Mouse (Mus musculus): ENCODE results near the gene Rftn1. TPM values are rescaled to one million over a fixed set of nuclear protein-coding genes. Genes with fewer than 3 reads are reported as not detected.

Rftn1 gene
- total RNA-seq, 2 experiments from 2014 or later = 7.3 to 9.2 TPM

- intact Hi-C loops (cut with DNase I) = no loop called here
- no peak for DNase-seq (ENCODE audit: low spot score in 2 of 2)
These were observed 79.6 kb downstream of the Rftn1 start for GRCm38 (mm10) chr17:50110650-50111415.

DNA sequence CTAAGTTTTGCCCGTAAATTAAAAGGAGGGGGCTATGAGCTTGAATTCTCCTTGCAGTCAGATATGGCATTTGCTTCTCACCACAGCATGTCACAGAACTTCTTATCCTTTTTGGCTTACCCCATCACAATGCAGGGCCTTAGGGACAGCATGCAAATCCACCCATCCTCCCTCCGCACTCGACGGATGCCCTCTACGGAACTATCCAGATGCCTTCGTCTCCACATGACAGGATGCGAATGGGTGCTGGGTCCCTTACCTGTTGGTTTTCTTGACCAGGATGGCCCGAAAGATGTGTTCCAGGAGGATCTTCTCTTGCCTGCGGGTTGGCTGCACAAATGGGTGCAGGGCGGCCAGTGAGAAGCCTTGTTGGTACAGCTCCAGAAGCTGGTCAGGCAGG is 83.7 kb downstream of the Rftn1 start:
- intact Hi-C loops (cut with DNase I) = no loop called here
- no peak for DNase-seq (ENCODE audit: low spot score in 2 of 2)

DNA sequence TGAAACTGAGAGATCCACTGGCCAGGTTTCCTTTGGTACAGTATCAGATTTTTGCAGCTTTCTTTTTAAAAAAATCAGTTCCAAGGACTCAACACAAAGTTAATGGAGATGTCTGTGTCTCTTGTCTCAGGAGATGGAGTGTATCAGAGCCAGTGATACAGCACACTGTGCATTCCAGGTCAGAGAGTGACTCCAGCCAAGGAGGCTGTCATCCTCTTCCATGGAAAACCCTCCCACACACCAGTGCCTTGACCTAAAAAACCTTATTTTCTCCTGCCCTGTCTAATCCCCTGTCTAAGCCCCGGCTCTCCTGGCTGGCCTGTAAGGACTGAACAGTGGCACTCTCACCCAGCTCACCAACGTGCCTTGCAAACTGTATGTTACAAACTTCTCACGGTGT is 86.3 kb downstream of the Rftn1 start:
- intact Hi-C loops (cut with DNase I) = no loop called here

DNA sequence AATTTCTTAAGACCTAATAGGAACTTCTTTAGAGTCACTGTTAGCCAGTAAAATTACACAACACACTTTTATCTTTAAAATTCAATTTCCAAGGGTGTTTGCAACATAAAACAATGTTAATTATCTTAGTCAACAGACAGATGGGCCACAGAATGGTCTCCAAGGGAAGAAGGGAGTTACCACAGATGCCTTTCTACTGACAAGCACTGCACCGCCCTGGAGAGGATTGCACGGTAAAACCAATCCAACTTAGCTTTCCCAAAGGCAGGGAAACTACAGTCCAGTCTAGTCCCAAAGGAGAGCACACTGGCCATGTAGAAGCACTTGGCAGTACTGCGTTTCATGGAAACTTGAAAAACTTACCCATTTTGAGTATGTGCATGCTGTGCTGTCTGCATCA is 89.1 kb downstream of the Rftn1 start:
- DNase-seq (ENCODE audit: low spot score in 2 of 2) = no peak
- intact Hi-C loops (cut with DNase I) = no loop called here

More for the DNA sequence above, 86.3 kb downstream of the Rftn1 start:
- no peak for DNase-seq (ENCODE audit: low spot score in 2 of 2)

GRCm38 (mm10) chr17:50100070-50100469 is 90.4 kb downstream of the Rftn1 start:
- intact Hi-C loops (cut with DNase I) = no loop called here
- no peak for DNase-seq (ENCODE audit: low spot score in 2 of 2)

- DNase-seq (ENCODE audit: low spot score in 2 of 2) = no peak
- intact Hi-C loops (cut with DNase I) = no loop called here
These were observed 91.1 kb downstream of the Rftn1 start for GRCm38 (mm10) chr17:50099378-50099777.

DNA sequence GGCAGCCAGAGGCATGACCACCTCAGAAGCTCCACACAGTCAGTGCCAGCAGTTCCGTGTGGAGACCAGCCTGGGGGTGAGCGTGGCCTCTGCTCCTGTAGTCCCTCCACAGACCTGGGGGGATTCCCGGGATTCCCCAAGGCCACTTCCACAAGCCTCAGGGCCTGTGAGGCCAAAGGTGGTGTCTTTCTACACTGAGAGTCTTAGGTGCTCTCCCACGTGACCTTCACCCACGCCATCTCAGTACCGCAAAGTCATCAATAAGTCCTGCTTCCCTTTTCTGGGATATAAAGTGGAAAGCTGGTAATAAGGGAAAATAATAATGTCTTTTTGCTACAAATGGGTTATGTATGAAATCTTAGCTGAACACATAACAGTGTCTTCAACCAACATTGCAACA is 92.2 kb downstream of the Rftn1 start:
- no peak for DNase-seq (ENCODE audit: low spot score in 2 of 2)

GRCm38 (mm10) chr17:50097831-50098230 is 92.6 kb downstream of the Rftn1 start:
- intact Hi-C loops (cut with DNase I) = no loop called here
- no peak for DNase-seq (ENCODE audit: low spot score in 2 of 2)

More for the DNA sequence above, 92.2 kb downstream of the Rftn1 start:
- intact Hi-C loops (cut with DNase I) = no loop called here

DNA sequence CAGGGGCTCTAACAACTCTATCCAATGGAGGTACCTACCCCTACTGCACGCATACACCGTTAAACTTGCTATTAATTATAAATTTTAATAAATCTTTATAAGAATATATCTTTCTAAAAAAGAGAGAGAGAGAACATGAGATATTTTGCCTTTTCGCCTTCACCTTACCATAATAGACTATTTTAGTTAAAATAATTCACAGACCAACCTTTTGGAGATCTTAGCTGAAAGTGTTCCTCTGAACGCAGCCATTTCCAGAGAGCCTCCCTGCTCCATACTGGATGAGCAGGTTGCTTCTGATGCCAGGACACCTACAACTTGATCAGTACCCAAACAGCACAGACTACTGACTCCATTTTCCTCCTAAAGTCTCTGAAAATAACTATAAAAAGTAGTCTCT is 94.2 kb downstream of the Rftn1 start:
- intact Hi-C loops (cut with DNase I) = no loop called here
- DNase-seq (ENCODE audit: low spot score in 2 of 2) = no peak

- intact Hi-C loops (cut with DNase I) = no loop called here
- DNase-seq (ENCODE audit: low spot score in 2 of 2) = no peak
These were observed 95.9 kb downstream of the Rftn1 start for GRCm38 (mm10) chr17:50094596-50094995.

DNA sequence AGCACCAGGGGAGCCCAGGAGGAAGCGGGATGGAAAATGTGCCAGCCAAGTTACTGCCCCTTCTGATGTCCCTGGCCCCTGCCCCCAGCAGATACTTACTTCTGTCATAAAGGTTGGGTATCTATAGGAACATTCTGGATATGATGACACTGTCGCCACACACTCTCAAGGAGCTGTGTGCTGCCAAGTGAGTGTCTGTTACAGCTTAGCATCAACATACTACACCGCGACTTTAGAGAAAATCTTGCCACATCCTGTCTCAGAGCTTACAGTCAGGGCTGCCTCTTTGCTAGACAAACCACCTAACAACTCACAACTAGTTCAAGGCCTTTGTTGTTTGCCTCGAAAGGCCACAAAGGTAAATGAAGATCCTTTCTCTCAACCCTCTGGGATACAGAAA is 96.4 kb downstream of the Rftn1 start:
- no peak for DNase-seq (ENCODE audit: low spot score in 2 of 2)
- intact Hi-C loops (cut with DNase I) = no loop called here

- intact Hi-C loops (cut with DNase I) = no loop called here
- DNase-seq (ENCODE audit: low spot score in 2 of 2) = no peak
These were observed 97.1 kb downstream of the Rftn1 start for GRCm38 (mm10) chr17:50093356-50093755.

DNA sequence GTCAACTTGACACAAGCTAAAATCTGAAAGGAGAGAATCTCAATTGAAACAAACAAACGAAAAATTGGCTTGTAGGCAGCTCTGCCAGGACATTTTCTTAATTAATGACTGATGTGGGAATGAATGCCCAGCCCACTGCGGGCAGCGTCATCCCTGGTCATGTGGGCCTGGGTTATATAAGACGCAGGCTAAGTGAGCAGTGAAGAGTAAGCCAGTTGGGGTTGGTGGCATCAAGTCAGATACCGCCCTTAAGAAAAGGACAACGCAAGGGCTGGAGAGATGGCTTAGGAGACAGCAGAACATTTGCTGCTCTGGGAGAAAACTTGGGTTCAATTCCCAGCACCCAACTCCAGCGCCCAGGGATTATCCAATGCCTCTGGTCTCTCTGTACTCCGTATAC is 97.6 kb downstream of the Rftn1 start:
- DNase-seq (ENCODE audit: low spot score in 2 of 2) = no peak
- intact Hi-C loops (cut with DNase I) = no loop called here

DNA sequence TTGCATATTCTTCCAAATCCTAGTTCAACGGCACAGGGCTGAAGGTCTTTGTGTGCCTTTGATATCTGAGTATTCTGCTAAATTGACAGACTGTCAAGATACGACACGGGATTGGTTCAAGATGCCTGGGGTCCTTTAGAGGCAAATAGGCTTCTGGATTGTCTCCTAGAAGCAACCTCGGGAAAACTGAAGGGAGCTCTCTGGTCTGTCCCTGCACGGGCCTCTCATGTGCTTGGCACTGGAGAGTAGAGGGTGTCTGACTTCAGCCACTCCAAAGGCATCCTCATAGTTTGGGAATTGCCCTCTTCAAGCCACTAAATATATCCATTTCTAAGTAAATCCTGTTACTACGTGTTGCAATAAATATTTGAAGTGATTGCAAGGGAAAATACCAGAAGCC is 98.6 kb downstream of the Rftn1 start:
- DNase-seq (ENCODE audit: low spot score in 2 of 2) = no peak
- intact Hi-C loops (cut with DNase I) = no loop called here

DNA sequence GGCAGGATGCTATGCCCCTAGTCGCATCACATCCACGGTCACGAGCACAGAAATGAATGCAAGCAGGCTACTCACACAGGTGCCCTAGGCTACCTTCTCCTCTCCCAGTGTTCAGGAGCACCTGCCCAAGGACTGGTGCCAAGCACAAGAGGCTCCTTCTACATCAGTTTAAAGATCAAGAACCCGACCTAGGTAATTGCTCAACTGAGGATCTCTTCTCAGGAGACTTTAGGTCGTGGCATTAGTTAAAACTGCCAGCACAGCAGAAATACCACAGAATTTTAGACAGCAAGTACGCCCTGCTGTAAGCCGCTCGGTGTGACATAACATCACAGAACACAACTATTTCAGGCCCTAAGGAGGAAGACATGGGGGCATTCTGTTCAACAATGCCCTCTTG is 100.7 kb downstream of the Rftn1 start:
- intact Hi-C loops (cut with DNase I) = no loop called here
- DNase-seq (ENCODE audit: low spot score in 2 of 2) = no peak

GRCm38 (mm10) chr17:50088054-50088453 is 102.4 kb downstream of the Rftn1 start:
- no peak for DNase-seq (ENCODE audit: low spot score in 2 of 2)
- intact Hi-C loops (cut with DNase I) = no loop called here

- no peak for DNase-seq (ENCODE audit: low spot score in 2 of 2)
- intact Hi-C loops (cut with DNase I) = no loop called here
These were observed 103.6 kb downstream of the Rftn1 start for GRCm38 (mm10) chr17:50086887-50087286.

- DNase-seq (ENCODE audit: low spot score in 2 of 2) = no peak
- intact Hi-C loops (cut with DNase I) = no loop called here
These were observed 105.8 kb downstream of the Rftn1 start for GRCm38 (mm10) chr17:50084721-50085120.

GRCm38 (mm10) chr17:50083937-50084336 is 106.5 kb downstream of the Rftn1 start:
- no peak for DNase-seq (ENCODE audit: low spot score in 2 of 2)
- intact Hi-C loops (cut with DNase I) = no loop called here

- intact Hi-C loops (cut with DNase I) = no loop called here
- DNase-seq (ENCODE audit: low spot score in 2 of 2) = no peak
These were observed 107.5 kb downstream of the Rftn1 start for GRCm38 (mm10) chr17:50082947-50083346.

DNA sequence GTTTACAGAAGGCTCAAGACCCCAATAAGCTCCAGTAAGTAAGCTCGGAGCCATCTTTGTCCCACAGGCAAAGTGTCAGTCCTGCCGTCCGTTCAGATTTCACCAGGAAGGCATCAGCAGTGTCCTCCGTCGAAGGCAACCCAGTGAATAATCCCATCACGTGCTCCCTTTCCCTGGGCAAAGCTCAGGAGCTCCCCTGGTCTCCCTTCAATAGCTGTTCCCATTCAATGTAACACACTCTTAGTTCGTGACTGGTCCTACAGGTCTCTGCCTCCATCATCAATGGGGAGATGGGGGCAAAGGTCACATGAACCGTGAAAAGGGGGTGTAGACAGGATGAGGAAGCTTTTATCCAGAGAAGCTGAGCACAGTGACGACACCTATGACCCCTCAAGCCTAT is 108.8 kb downstream of the Rftn1 start:
- intact Hi-C loops (cut with DNase I) = no loop called here
- no peak for DNase-seq (ENCODE audit: low spot score in 2 of 2)

DNA sequence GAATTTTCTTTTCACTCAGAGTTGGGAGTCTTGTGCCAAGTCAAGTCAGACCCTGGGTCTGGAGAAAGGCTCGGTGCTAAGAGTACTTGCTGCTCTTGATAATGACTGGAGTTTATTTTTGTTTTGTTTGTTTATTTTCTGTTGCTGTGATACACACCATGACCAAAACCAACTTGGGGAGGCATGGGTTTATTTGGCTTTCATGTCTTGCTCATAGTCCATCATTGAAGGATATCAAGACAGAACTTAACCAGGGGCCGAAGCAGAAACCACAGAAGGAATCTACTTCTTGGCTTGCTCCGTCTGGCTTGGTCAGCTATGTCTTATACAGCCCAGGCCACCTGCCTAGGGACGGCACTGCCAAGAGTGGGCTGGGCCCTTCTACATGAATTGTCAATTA is 109.5 kb downstream of the Rftn1 start:
- DNase-seq (ENCODE audit: low spot score in 2 of 2) = no peak
- intact Hi-C loops (cut with DNase I) = no loop called here
